Mouse (Mus musculus) kidney, adult 2 months (tissue): ENCODE measurements at regions not wholly inside any gene's neighbourhood (a gene's known extent, or its start where the extent isn't known, plus 50 kb on each side); places are given as distances from the start of the nearest gene placed in this dataset.

Source experiments
- CTCF ChIP-seq: fragments of 200-500 bp; conservative IDR thresholded peaks from 2 replicates; pipeline ENCODE4 v1.5.1; 2011; ENCODE audit warnings: low read depth, mild to moderate bottlenecking, control low read depth, low read length, moderate library complexity, mixed read lengths; ENCODE audit not compliant: insufficient read depth, insufficient read length
- POLR2A ChIP-seq: fragments of 200-500 bp; IDR thresholded peaks from one replicate; pipeline ENCODE4 v1.6.1; 2011; ENCODE audit warnings: low read depth, low read length, control low read depth

DNA sequence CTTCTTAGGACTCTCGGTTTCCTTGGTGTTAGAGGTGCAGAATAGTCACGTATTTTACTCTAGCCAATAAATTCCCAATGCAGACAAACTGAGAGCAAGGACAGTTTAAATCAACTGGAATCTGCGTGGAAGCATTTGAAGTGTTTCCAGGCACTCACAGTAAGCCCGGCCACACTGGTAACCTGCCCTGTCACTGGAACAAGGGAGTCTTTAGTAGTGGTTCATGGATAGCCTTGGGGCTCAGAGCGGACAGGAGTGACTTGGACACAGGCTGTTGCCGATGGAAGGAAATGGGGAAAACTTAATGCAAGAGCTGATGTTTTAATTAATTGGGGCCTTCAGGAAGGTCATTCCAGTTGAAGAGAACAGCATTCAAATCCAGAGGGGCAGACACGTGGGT is 334.4 kb upstream of the Zfp637 start:
- TF ChIP-seq CTCF (no peak), POLR2A (no peak)
